Mouse (Mus musculus) kidney, embryonic 15.5 days (tissue): ENCODE results near the gene Mn1. TPM values are rescaled to one million over a fixed set of nuclear protein-coding genes. Genes with fewer than 3 reads are reported as not detected.

Experiments
- ATAC-seq: fragments of 200-750 bp; cut with Nextera tagmentation; replicated peaks from 2 replicates; pipeline ENCODE4 v1.8.0; 2017; ENCODE audit warnings: moderate TSS enrichment; ENCODE audit not compliant: low FRiP score
- H3K27ac ChIP-seq: fragments of 300-500 bp; sonication (generic); 2 replicates; pipeline ENCODE4 v1.5.1; 2015; ENCODE audit warnings: mild to moderate bottlenecking, inconsistent platforms
- H3K27me3 ChIP-seq: fragments of 300-500 bp; sonication (generic); 2 replicates; pipeline ENCODE4 v1.6.1; 2015; ENCODE audit warnings: inconsistent platforms
- H3K36me3 ChIP-seq: fragments of 300-500 bp; sonication (generic); 2 replicates; pipeline ENCODE4 v1.6.1; 2015; ENCODE audit warnings: inconsistent platforms
- H3K4me1 ChIP-seq: fragments of 300-500 bp; sonication (generic); 2 replicates; pipeline ENCODE4 v1.6.1; 2015; ENCODE audit warnings: inconsistent platforms
- H3K4me2 ChIP-seq: fragments of 300-500 bp; sonication (generic); 2 replicates; pipeline ENCODE4 v1.6.1; 2015; ENCODE audit warnings: moderate library complexity, mild to moderate bottlenecking, inconsistent platforms
- H3K4me3 ChIP-seq: fragments of 300-500 bp; sonication (generic); replicated peaks from 2 replicates; pipeline ENCODE4 v1.5.1; 2015; ENCODE audit warnings: mild to moderate bottlenecking, inconsistent platforms
- H3K9ac ChIP-seq: fragments of 300-500 bp; sonication (generic); 2 replicates; pipeline ENCODE4 v1.6.1; 2015; ENCODE audit warnings: mild to moderate bottlenecking, inconsistent platforms
- H3K9me3 ChIP-seq: fragments of 300-500 bp; sonication (generic); replicated peaks from 2 replicates; pipeline ENCODE4 v1.6.1; 2016; ENCODE audit warnings: inconsistent platforms
- WGBS: fragments of 180-500 bp; shearing (Covaris S2); methylation state at CpG from one replicate; pipeline ENCODE4 v1.1.7; 2015; ENCODE audit warnings: mixed read lengths; 5-methylcytosine and 5-hydroxymethylcytosine counted together
- polyA plus RNA-seq: library from polyadenylated mRNA; unstranded; fragments of >200 nt; fragmentation: Nextera tagmentation; extraction: Ambion mirVana; gene quantifications from 2 replicates; pipeline ENCODE4 v1.2.1, GENCODE M21; 2015

Mn1 gene
- polyA plus RNA-seq: 6.2 and 7.8 TPM in 2 replicates

DNA sequence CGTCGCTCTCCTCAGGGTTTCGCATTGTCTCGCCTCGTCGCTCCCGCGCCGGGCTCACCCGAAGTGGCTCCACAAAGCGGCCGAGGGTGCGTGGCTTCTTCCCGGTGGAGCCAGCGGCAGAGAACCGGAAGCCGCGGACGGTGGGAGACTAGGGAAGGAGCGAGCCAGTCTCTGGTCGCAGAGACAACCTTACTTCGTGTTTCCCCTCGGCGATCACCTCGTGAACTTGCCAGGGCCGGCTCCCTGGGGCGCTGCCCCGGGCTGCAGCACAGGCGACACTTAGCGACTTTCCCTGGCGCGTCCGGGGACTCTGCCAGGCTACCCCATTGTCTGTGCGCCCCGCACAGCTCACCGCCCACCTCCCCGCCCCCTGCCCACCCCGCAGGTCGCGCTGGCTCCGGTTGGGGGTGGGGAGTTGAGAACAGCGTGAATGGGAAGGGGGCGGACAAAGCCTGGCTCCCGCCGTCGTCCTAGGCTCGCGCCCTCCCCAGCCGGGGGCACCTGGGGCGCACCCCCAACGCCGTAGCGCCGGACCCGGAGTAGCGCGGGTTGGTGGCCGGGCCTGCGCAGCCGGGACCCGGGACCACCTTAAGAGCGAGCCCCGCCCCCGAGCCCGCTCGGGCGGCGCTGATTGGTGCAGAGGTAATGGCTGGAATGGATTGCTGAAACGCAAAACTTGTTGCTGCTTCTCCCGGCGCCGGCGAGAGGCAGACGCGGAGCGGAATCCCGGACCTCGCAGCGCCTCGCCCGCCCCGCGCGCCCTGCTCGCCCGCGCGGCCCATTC, at the start of gene Mn1:
Gene Mn1 (plus strand): TSS at position 772 of the 784 bp plus-strand sequence.
- Histone ChIP-seq H3K36me3 (peaks cover 7% of the 10 kb centered on the region; the same call in 1 of the 2 replicates), H3K27me3 (peaks cover 88% of the 10 kb centered on the region), H3K4me3 (peak within 1 kb of the TSS; percentile 78), H3K4me2 (peak within 1 kb of the TSS; percentile 94), H3K4me1 (peaks cover 63% of the 10 kb centered on the region), H3K27ac (peak within 1 kb of the TSS; percentile 49), H3K9me3 (no peaks in the 10 kb centered on the region), H3K9ac (peak within 1 kb of the TSS; percentile 78)
- WGBS: 0% methylated on average over 88 of the region's 88 CpGs
- ATAC-seq: peak; percentile 91

DNA sequence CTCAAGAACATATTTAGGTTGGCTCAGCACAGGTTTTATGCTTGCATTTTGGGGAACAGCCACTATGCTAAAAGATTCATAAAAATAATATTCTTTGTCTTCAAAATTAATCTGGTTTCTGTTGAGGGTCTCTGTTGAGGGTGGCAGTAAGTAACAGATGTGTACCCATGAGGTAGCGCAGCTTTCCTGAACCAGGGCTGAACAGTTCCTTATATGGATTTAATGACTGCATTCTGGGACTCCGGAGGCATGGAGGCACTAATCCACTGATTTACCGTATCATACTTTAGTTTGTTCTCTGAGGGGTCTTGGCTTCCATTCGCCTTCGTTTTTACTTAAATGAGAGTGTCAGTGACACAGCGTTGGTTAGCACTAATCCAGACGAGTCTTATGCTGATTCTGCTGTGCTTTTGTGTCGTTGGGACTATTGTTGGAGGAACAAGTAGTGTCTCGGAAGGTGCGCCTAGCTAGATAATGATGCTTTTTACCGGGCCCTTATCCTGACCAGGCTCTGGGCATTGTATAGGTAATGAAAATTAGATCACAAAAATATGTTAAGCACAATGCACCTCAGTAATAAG, 49.1 kb upstream of the Mn1 start:
- H3K9ac ChIP-seq: no peak overlapping the region
- H3K9me3 ChIP-seq: no peaks in the 10 kb centered on the region
- WGBS: 92% methylated on average over 11 of the region's 11 CpGs
- peaks cover 74% of the 10 kb centered on the region for H3K36me3 ChIP-seq
- H3K4me3 ChIP-seq: no peak overlapping the region
- no peaks in the 10 kb centered on the region for H3K27me3 ChIP-seq
- H3K27ac ChIP-seq: no peak overlapping the region
- H3K4me2 ChIP-seq: no peak overlapping the region
- no peak for ATAC-seq
- H3K4me1 ChIP-seq: no peaks in the 10 kb centered on the region

DNA sequence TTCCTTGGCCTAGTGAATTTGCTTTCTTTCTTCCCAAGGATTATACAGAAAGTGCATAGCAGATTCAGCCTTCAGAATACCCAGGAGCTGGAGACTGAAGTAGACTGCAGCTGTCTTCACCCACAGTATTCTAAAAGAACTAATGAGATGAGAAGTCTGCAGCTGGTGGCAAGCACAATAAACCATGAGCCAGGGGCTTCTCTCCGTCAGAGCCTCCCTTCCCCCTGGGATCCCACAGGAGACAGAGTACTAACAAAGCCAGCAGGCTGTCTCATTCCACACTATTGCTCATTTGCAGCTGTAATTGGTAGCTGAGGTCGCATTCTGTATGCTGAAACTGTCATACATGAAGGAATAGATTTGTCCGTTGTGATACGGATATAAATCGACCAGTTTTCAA, 48.6 kb upstream of the Mn1 start:
- 86% methylated on average over 5 of the region's 5 CpGs for WGBS

DNA sequence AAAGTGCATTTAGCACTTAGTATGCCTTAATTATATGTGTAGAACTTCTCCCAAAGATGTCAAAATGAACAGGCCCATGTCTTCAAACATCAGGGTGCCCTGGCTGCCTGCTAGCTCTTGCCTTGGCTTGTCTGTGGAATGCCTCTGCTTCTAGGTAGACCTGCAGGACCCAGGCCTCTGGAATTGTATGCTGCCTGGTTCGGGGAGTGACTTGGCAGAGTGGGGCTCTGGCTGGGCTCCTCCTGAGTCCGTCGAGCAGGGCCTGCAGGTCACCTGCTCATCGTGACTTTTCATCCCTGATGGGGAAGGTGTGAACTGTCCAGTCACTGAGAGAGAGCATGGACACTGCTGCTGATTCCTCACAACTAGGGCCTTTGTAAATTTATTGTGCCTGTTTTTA, 41.5 kb upstream of the Mn1 start:
- WGBS: 77% methylated on average over 4 of the region's 4 CpGs
- H3K4me3 ChIP-seq: no peak overlapping the region
- no peak overlapping the region for H3K27ac ChIP-seq
- H3K9ac ChIP-seq: no peak overlapping the region
- H3K36me3 ChIP-seq: peaks cover 96% of the 10 kb centered on the region
- no peaks in the 10 kb centered on the region for H3K27me3 ChIP-seq
- H3K4me2 ChIP-seq: no peak overlapping the region
- H3K9me3 ChIP-seq: no peaks in the 10 kb centered on the region
- no peaks in the 10 kb centered on the region for H3K4me1 ChIP-seq
- no peak for ATAC-seq

More for the DNA sequence above, 48.6 kb upstream of the Mn1 start:
- H3K9me3 ChIP-seq: no peaks in the 10 kb centered on the region
- no peaks in the 10 kb centered on the region for H3K4me1 ChIP-seq
- peaks cover 80% of the 10 kb centered on the region for H3K36me3 ChIP-seq
- H3K9ac ChIP-seq: no peak overlapping the region
- no peaks in the 10 kb centered on the region for H3K27me3 ChIP-seq
- no peak overlapping the region for H3K27ac ChIP-seq
- no peak overlapping the region for H3K4me2 ChIP-seq
- H3K4me3 ChIP-seq: no peak overlapping the region
- no peak for ATAC-seq

DNA sequence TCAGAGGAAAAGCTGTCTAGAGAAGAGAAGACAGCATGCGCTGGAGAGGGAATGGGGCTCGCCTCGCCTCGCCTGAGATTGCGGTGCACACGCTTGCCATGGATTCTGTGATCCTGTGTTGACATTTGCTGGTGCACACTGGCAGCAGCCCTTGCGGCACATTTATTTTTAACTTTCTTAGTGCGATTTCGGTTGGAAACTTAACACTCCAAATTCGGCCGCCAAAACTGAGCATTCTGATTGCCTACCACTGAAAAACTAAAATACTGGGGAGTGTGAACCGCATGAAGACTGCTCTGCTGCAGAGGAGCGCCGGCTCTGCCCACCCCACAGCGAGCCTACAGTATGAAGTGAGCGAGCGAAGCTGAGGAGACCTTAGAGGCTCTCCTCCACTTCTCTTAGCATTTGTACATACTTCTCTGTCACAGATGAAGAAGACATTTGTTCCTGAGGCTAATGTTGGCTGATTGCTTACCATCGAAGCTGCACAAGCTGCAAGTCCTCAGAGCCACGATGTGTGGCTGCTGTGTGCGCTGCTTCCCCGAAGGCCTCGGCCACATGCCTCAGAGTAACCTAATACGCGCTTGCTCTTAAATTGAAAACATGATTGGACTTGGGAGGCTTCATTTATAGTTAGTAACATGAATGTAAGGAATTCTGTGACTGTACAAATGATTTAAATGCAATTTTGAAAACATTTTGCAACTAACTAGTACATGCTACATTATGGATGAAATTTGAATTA, 40.7 kb upstream of the Mn1 start:
- no peak for ATAC-seq
- Histone ChIP-seq H3K4me1 (no peaks in the 10 kb centered on the region), H3K27me3 (no peaks in the 10 kb centered on the region), H3K27ac (no peak overlapping the region), H3K9ac (no peak overlapping the region), H3K36me3 (peaks cover 96% of the 10 kb centered on the region), H3K4me3 (no peak overlapping the region), H3K9me3 (no peaks in the 10 kb centered on the region), H3K4me2 (no peak overlapping the region)
- 88% methylated on average over 24 of the region's 24 CpGs for WGBS

DNA sequence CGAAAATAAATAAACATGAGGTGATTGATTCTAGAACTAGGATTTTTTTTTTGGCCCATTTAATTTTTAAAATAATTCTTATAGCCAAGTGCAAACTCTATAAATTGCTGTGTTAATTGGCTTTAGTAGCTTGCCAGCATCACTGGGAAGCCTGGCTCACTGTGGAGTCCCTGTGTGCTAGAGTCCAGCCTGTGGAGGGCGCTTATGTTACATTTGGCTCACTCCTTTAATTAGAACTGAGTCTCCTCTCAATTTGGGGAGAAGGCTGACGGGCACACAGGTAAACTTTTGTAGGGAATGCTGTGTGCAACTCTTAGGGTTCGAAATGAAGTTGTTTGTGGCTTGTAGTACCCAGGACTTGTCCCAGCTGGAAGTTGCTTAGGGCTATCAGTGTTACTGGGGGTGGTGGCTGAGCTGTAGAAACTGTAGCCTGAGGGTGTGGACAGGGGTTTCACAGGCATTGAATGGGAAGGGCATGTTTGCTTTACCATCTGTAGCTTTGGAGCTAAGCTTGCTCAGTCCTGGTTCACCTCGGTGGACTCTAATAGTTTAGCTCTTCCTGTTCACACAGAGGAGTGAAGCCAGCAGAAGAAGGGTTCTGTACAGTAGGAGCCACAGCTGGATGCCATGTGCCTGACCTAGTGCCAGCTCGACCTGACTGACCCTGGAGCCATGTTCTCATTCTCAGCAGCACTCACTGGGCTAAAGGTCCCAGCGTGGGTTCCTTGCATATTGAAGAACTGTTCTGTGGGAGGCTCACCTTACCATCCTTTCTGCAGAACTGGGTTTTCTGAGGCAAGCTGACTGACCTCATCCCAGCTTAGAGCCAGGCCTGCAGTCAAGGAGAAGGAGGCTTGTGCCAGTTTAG, 38.8 kb upstream of the Mn1 start:
- no peaks in the 10 kb centered on the region for H3K4me1 ChIP-seq
- no peak overlapping the region for H3K9ac ChIP-seq
- no peak overlapping the region for H3K27ac ChIP-seq
- H3K36me3 ChIP-seq: peaks cover 93% of the 10 kb centered on the region
- H3K4me2 ChIP-seq: no peak overlapping the region
- no peak for ATAC-seq
- H3K27me3 ChIP-seq: no peaks in the 10 kb centered on the region
- H3K4me3 ChIP-seq: no peak overlapping the region
- WGBS: 78% methylated on average over 7 of the region's 7 CpGs
- H3K9me3 ChIP-seq: no peaks in the 10 kb centered on the region

DNA sequence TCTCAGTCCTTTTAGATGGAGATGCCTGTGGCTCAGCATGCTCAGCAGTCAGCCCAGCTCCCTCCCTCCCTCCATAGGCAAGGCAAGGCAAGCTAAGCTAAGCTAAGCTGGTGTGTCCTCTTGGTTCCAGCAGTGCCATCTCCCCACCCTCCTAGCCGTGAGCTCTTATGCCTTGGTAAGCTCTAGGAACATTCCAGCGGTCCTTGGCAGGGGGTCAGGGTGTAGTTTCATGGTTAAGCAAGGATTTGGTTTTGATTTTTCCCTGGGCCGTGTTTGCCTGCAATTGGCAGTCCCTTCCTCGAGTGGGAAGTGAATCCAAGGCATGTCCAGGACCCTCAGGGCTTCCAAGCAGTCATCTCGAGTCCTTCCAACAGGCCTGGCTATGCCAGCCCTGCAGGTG, 33.8 kb upstream of the Mn1 start:
- Histone ChIP-seq H3K9ac (no peak overlapping the region), H3K36me3 (peaks cover 96% of the 10 kb centered on the region), H3K4me2 (no peak overlapping the region), H3K27me3 (no peaks in the 10 kb centered on the region), H3K4me1 (no peaks in the 10 kb centered on the region), H3K27ac (no peak overlapping the region), H3K4me3 (no peak overlapping the region), H3K9me3 (no peaks in the 10 kb centered on the region)
- WGBS: 86% methylated on average over 5 of the region's 5 CpGs
- ATAC-seq: no peak

DNA sequence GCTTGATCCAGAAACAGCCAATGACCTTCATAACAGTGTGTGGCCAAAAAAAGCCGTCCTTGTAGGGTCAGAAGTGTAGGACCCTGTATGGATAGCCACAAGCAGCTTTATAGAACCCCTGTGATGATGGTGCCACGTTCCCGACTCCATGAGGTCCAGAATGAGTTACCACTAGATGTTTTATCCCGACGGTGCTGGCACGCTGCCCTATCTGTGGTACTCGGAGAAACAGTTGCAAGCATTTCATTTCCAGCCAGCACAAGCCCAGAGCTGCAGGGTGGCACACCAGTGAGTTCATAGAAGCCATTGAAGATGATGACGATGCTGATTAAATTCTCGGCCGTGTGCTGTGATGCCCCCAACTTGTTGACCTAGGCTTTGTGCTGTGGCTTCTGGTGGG, 26.3 kb upstream of the Mn1 start:
- no peak overlapping the region for H3K27ac ChIP-seq
- H3K9ac ChIP-seq: no peak overlapping the region
- H3K27me3 ChIP-seq: no peaks in the 10 kb centered on the region; the same call in 1 of the 2 replicates
- no peak for ATAC-seq
- no peak overlapping the region for H3K4me3 ChIP-seq
- peaks cover 30% of the 10 kb centered on the region for H3K36me3 ChIP-seq
- 78% methylated on average over 10 of the region's 10 CpGs for WGBS
- H3K9me3 ChIP-seq: no peaks in the 10 kb centered on the region
- H3K4me1 ChIP-seq: peaks cover 35% of the 10 kb centered on the region
- H3K4me2 ChIP-seq: no peak overlapping the region

DNA sequence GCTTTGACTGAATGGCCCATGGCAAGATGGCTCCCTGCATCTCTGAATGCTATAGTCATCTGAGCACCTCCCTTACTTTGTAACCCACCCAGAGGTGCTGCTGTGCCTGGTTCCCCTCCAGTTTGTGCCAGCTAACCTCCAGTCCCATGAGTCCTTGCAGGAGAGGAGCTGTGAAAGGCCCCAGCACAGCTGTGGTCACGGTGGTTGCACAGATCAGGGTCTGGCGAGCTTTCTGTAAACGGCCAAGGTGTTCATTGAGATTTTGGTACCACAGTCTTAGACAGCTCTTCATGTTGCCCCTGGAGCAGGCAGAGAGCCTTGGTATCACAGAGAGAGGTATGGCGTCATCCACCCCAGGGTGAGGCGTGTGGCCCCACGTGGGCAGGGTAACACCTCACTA, 25.7 kb upstream of the Mn1 start:
- no peak overlapping the region for H3K4me3 ChIP-seq
- ATAC-seq: no peak

DNA sequence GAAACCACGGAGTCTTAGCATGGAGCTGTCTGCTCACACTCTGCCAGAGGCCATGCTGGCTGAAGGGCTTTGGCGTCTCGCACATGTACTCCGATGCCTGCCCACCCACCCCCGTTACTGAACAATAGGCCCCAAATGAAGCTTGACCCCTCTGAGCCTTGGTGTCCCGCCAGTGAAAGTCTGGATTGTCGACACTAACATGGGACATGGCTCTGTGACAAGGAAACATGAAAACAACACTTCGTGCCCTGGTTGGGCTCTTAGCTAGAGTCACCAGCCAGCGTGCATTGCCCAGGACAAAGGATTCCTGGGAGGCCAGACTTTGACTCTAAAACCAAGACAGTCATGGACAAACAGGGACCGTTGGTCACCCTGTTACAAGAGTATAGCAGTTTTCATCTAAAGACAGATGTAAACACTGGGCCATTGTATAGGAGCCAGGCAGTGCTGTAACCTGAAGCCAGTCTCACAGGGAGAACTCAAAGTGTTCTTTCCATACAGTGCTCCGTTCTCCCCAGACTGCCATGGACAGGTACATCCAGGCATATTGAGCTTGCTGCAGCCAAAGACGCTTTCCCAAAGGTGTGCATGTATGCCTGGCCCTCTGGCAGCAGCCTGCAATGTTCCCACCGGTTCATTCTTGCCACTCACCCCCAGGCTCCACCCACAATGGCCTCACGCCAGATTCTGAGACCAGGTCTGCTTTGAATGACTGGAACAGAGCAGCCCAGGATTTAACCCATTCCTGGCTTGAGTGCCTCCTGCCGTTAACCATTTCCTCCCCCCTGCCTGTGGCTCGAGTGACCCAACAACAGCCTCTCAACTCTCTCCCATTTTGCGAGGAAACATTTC, 23.6 kb upstream of the Mn1 start:
- WGBS: 17% methylated on average over 17 of the region's 17 CpGs
- H3K4me2 ChIP-seq: peak overlapping the region; percentile 52
- peaks cover 42% of the 10 kb centered on the region for H3K4me1 ChIP-seq
- no peak overlapping the region for H3K9ac ChIP-seq
- peak; percentile 79 for ATAC-seq
- H3K27me3 ChIP-seq: peaks cover 12% of the 10 kb centered on the region
- H3K4me3 ChIP-seq: peak overlapping the region; percentile 16
- peaks cover 6% of the 10 kb centered on the region; the same call in 1 of the 2 replicates for H3K36me3 ChIP-seq
- no peaks in the 10 kb centered on the region for H3K9me3 ChIP-seq
- H3K27ac ChIP-seq: peak overlapping the region; percentile 50; the same call in 1 of the 2 replicates

More for the DNA sequence above, 25.7 kb upstream of the Mn1 start:
- H3K27ac ChIP-seq: no peak overlapping the region
- H3K4me1 ChIP-seq: peaks cover 39% of the 10 kb centered on the region
- no peak overlapping the region for H3K4me2 ChIP-seq
- no peak overlapping the region for H3K9ac ChIP-seq
- H3K36me3 ChIP-seq: peaks cover 25% of the 10 kb centered on the region
- H3K9me3 ChIP-seq: no peaks in the 10 kb centered on the region
- no peaks in the 10 kb centered on the region; the same call in 1 of the 2 replicates for H3K27me3 ChIP-seq
- WGBS: 73% methylated on average over 6 of the region's 6 CpGs
